Mouse (Mus musculus) bone marrow macrophage, adult 2 months (primary cell): ENCODE data around the gene Gtpbp3.

Experiments used
- CTCF ChIP-seq: IDR thresholded peaks from 2 replicates; pipeline ENCODE4 v1.5.1; 2012; ENCODE audit warnings: low read depth, mild to moderate bottlenecking, low read length, moderate library complexity
- POLR2A ChIP-seq: IDR thresholded peaks from 2 replicates; pipeline ENCODE4 v1.6.1; 2012; ENCODE audit warnings: mild to moderate bottlenecking, low read depth, low read length, borderline replicate concordance

DNA sequence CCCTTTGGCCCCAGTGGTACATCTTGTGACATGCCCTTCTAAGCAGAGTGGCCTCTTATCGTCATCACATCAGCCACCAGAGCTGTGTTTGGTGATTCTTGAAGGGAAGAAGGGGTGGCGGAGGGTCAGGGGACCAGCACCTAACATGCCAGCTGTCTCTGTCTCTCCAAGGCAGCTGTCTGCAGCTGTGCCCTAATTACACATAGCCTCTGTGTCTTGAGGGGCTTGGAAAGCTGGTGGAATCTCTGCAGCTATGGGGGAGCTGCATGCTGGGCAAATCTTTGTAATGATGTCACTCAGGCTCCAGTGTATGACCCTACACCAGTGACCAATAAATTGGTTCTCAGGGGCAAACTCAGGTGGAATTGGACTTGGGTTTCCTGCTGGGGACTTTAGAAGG lies 35.2 kb upstream of the Gtpbp3 start:
- TF ChIP-seq POLR2A = no peak
- TF ChIP-seq CTCF = no peak
